Mouse (Mus musculus): ENCODE measurements around the gene Gapvd1.

DNA sequence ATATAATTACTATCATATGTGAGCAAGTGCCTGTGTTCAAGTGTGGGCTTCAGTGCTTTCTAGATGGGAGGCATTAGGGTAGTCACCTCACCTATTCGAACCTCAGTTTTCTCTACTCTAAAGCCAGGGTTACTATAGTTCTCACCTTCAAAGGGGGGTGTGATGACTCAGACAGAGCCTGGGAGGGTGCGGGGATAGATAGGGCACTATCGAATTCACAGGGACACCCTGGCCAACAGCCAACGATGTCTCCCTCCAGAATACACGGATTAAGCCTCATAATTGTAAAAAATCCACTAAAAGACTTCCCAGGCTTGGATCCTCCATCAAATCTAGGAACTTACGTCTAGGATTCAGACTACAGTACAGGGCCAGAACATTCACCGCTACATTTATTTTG is 40.4 kb upstream of the Gapvd1 start:
- no peak for TF ChIP-seq CTCF (conservative IDR thresholded peaks at IDR 0.05; ENCODE audit: low read length)
- no peak for TF ChIP-seq POU5F1 (IDR thresholded peaks at IDR 0.05; ENCODE audit: borderline replicate concordance, low read length)
- no peak for TF ChIP-seq NANOG (IDR thresholded peaks at IDR 0.05; ENCODE audit: borderline replicate concordance, low read length)

All from E14TG2a.4 (cell line).